Mouse (Mus musculus) heart, adult 9 months (tissue): ENCODE measurements at regions not wholly inside any gene's neighbourhood (a gene's known extent, or its start where the extent isn't known, plus 50 kb on each side); places are given as distances from the start of the nearest gene placed in this dataset.

ENCODE experiments used
- DNase-seq, 2 experiments: peaks; one replicate each; pipeline ENCODE4 v3.0.0; 2022; ENCODE audit warnings: low spot score in 2 of 2

- DNase-seq = peak; percentile 16 to 58
Observed at GRCm38 (mm10) chr14:101267536-101267935, 67.4 kb upstream of the Prr30 start.
